Mouse (Mus musculus) sigmoid colon, adult 10 weeks (tissue): Measurements from ENCODE around the gene Tmed11. TPM values are rescaled to one million over a fixed set of nuclear protein-coding genes. Genes with fewer than 3 reads are reported as not detected.

Experiments
- polyA plus RNA-seq: library from polyadenylated mRNA; stranded (reverse); fragments of 350-450 nt; fragmentation: Illumina TruSeq; extraction: RNeasy Lipid Tissue Mini Kit (QIAGEN cat#74804); gene quantifications from one replicate; pipeline ENCODE4 v1.2.3, GENCODE M21; 2014; ENCODE audit warnings: low read depth, low replicate concordance

The Tmed11 gene
- polyA plus RNA-seq, result not detected

GRCm38 (mm10) chr5:108795263-108795662 lies at the start of gene Tmed11:
TSS of gene Tmed11 (minus strand) at chr5:108795363.

GRCm38 (mm10) chr5:108808750-108809149 lies 13.6 kb upstream of the Tmed11 start, which contains the start of gene Vmn2r8:
TSS of gene Vmn2r8 (minus strand) at chr5:108808850.

GRCm38 (mm10) chr5:108774630-108775306 lies 20.4 kb downstream of the Tmed11 start, which contains the start of gene Rnf212:
TSS of gene Rnf212 (minus strand) at chr5:108774982.

Other genes starting within 250 kb of the Tmed11 start
- 0.38 TPM for gene Cplx1, start 245.3 kb downstream of the Tmed11 start, polyA plus RNA-seq
- gene Gak, start 165.6 kb downstream of the Tmed11 start, polyA plus RNA-seq, result 129 TPM
- 19.7 TPM for gene Tmem175, start 165.6 kb downstream of the Tmed11 start, polyA plus RNA-seq
- 8.2 TPM for gene Idua, start 135.0 kb downstream of the Tmed11 start, polyA plus RNA-seq
- 17.7 TPM for gene Dgkq, start 125.7 kb downstream of the Tmed11 start, polyA plus RNA-seq
- not detected for gene Slc26a1, start 119.8 kb downstream of the Tmed11 start, polyA plus RNA-seq
- 1.7 TPM for gene Fgfrl1, start 103.0 kb downstream of the Tmed11 start, polyA plus RNA-seq
- 10.8 TPM for gene Rnf212, start 20.4 kb downstream of the Tmed11 start, polyA plus RNA-seq
- gene Vmn2r8, start 13.5 kb upstream of the Tmed11 start, polyA plus RNA-seq, result not detected
- not detected for gene Vmn2r9, start 57.2 kb upstream of the Tmed11 start, polyA plus RNA-seq
- gene Vmn2r10, start 211.2 kb upstream of the Tmed11 start, polyA plus RNA-seq, result not detected